Mouse (Mus musculus): ENCODE measurements around the gene Acp1.

Acp1 gene

GRCm38 (mm10) chr12:30888003-30888402, 23.4 kb downstream of the Acp1 start:
- no peak for DNase-seq (ENCODE audit: low read depth, low spot score)
- Histone ChIP-seq H3K36me3 (ENCODE audit: control insufficient read depth, insufficient read depth, low read length, poor library complexity, severe bottlenecking) (no peaks in the 10 kb centered on the region), H3K27me3 (ENCODE audit: control insufficient read depth, insufficient read depth, low read length, poor library complexity, severe bottlenecking) (no peaks in the 10 kb centered on the region)

GRCm38 (mm10) chr12:30885891-30886290, 25.5 kb downstream of the Acp1 start:
- no peak for DNase-seq (ENCODE audit: low read depth, low spot score)
- Histone ChIP-seq H3K36me3 (ENCODE audit: control insufficient read depth, insufficient read depth, low read length, poor library complexity, severe bottlenecking) (no peaks in the 10 kb centered on the region), H3K27me3 (ENCODE audit: control insufficient read depth, insufficient read depth, low read length, poor library complexity, severe bottlenecking) (no peaks in the 10 kb centered on the region)

- DNase-seq (ENCODE audit: low read depth, low spot score): no peak
- H3K27me3 ChIP-seq (ENCODE audit: control insufficient read depth, insufficient read depth, low read length, poor library complexity, severe bottlenecking): no peaks in the 10 kb centered on the region
- H3K36me3 ChIP-seq (ENCODE audit: control insufficient read depth, insufficient read depth, low read length, poor library complexity, severe bottlenecking): no peaks in the 10 kb centered on the region
These were observed 26.7 kb downstream of the Acp1 start for GRCm38 (mm10) chr12:30884622-30885230.

GRCm38 (mm10) chr12:30883986-30884621, 27.3 kb downstream of the Acp1 start, which contains the start of gene Alkal2:
Alkal2 (plus strand) TSS chr12:30884322.
- Histone ChIP-seq H3K27me3 (ENCODE audit: control insufficient read depth, insufficient read depth, low read length, poor library complexity, severe bottlenecking) (no peaks in the 10 kb centered on the region), H3K36me3 (ENCODE audit: control insufficient read depth, insufficient read depth, low read length, poor library complexity, severe bottlenecking) (no peaks in the 10 kb centered on the region)
- DNase-seq (ENCODE audit: low read depth, low spot score): no peak

- no peaks in the 10 kb centered on the region for H3K36me3 ChIP-seq (ENCODE audit: control insufficient read depth, insufficient read depth, low read length, poor library complexity, severe bottlenecking)
- no peak for DNase-seq (ENCODE audit: low read depth, low spot score)
- no peaks in the 10 kb centered on the region for H3K27me3 ChIP-seq (ENCODE audit: control insufficient read depth, insufficient read depth, low read length, poor library complexity, severe bottlenecking)
These were observed 27.8 kb downstream of the Acp1 start for GRCm38 (mm10) chr12:30883592-30883985.

GRCm38 (mm10) chr12:30879447-30879846, 31.9 kb downstream of the Acp1 start:
- H3K36me3 ChIP-seq (ENCODE audit: control insufficient read depth, insufficient read depth, low read length, poor library complexity, severe bottlenecking): no peaks in the 10 kb centered on the region
- no peaks in the 10 kb centered on the region for H3K27me3 ChIP-seq (ENCODE audit: control insufficient read depth, insufficient read depth, low read length, poor library complexity, severe bottlenecking)
- no peak for DNase-seq (ENCODE audit: low read depth, low spot score)

- no peak for DNase-seq (ENCODE audit: low read depth, low spot score)
- Histone ChIP-seq H3K27me3 (ENCODE audit: control insufficient read depth, insufficient read depth, low read length, poor library complexity, severe bottlenecking) (no peaks in the 10 kb centered on the region; the same call in 1 of the 2 replicates), H3K36me3 (ENCODE audit: control insufficient read depth, insufficient read depth, low read length, poor library complexity, severe bottlenecking) (no peaks in the 10 kb centered on the region)
These were observed 45.6 kb downstream of the Acp1 start for GRCm38 (mm10) chr12:30865781-30866180.

- Histone ChIP-seq H3K27me3 (ENCODE audit: control insufficient read depth, insufficient read depth, low read length, poor library complexity, severe bottlenecking) (no peaks in the 10 kb centered on the region), H3K36me3 (ENCODE audit: control insufficient read depth, insufficient read depth, low read length, poor library complexity, severe bottlenecking) (no peaks in the 10 kb centered on the region)
- no peak for DNase-seq (ENCODE audit: low read depth, low spot score)
These were observed 47.0 kb downstream of the Acp1 start for GRCm38 (mm10) chr12:30864347-30864746.

- Histone ChIP-seq H3K36me3 (ENCODE audit: control insufficient read depth, insufficient read depth, low read length, poor library complexity, severe bottlenecking) (no peaks in the 10 kb centered on the region), H3K27me3 (ENCODE audit: control insufficient read depth, insufficient read depth, low read length, poor library complexity, severe bottlenecking) (no peaks in the 10 kb centered on the region)
- DNase-seq (ENCODE audit: low read depth, low spot score): no peak
These were observed 55.2 kb downstream of the Acp1 start for GRCm38 (mm10) chr12:30856172-30856571.

- Histone ChIP-seq H3K27me3 (ENCODE audit: control insufficient read depth, insufficient read depth, low read length, poor library complexity, severe bottlenecking) (no peaks in the 10 kb centered on the region), H3K36me3 (ENCODE audit: control insufficient read depth, insufficient read depth, low read length, poor library complexity, severe bottlenecking) (no peaks in the 10 kb centered on the region)
- no peak for DNase-seq (ENCODE audit: low read depth, low spot score)
These were observed 55.8 kb downstream of the Acp1 start for GRCm38 (mm10) chr12:30855442-30856159.

- Histone ChIP-seq H3K27me3 (ENCODE audit: control insufficient read depth, insufficient read depth, low read length, poor library complexity, severe bottlenecking) (no peaks in the 10 kb centered on the region), H3K36me3 (ENCODE audit: control insufficient read depth, insufficient read depth, low read length, poor library complexity, severe bottlenecking) (no peaks in the 10 kb centered on the region)
- DNase-seq (ENCODE audit: low read depth, low spot score): no peak
These were observed 59.5 kb downstream of the Acp1 start for GRCm38 (mm10) chr12:30851871-30852270.

- DNase-seq (ENCODE audit: low read depth, low spot score): no peak
- Histone ChIP-seq H3K27me3 (ENCODE audit: control insufficient read depth, insufficient read depth, low read length, poor library complexity, severe bottlenecking) (no peaks in the 10 kb centered on the region), H3K36me3 (ENCODE audit: control insufficient read depth, insufficient read depth, low read length, poor library complexity, severe bottlenecking) (no peaks in the 10 kb centered on the region)
These were observed 60.5 kb downstream of the Acp1 start for GRCm38 (mm10) chr12:30850902-30851301.

GRCm38 (mm10) chr12:30848521-30848920, 62.9 kb downstream of the Acp1 start:
- Histone ChIP-seq H3K27me3 (ENCODE audit: control insufficient read depth, insufficient read depth, low read length, poor library complexity, severe bottlenecking) (no peaks in the 10 kb centered on the region), H3K36me3 (ENCODE audit: control insufficient read depth, insufficient read depth, low read length, poor library complexity, severe bottlenecking) (no peaks in the 10 kb centered on the region)
- no peak for DNase-seq (ENCODE audit: low read depth, low spot score)

All from splenic B cell, adult 2 months (primary cell).